Mouse (Mus musculus): Measurements from ENCODE around the gene Vezt. TPM values are rescaled to one million over a fixed set of nuclear protein-coding genes. Genes with fewer than 3 reads are reported as not detected.

Gene Vezt
- polyA plus RNA-seq, 1 experiment from 2014 or later = 8.6 TPM

DNA sequence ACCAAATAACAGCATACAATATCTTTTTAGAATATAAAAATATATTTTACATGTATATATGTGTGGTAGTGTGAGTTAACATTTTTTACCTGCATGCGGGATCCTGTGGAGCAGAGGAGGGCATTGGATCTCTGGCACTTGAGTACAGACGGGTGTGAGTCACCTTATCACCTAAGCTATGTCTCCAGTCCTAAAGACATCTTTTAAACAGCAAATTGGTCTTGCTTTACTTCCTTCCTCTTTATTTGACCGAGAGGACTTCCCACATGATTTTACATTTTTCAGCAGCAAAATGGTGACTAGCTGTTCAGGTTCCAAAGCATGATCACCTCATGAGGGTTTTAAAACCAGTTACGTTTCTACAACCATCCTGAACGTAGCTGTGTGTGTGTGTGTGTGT lies 124.3 kb downstream of the Vezt start:
- H3K36me3 ChIP-seq (replicated peaks; ENCODE audit: insufficient read depth, low read length) = no peaks in the 10 kb centered on the region
- ATAC-seq (no peak), DNase-seq (no peak)
- H3K27ac ChIP-seq (ENCODE audit: low read depth) = no peak overlapping the region
- no peak overlapping the region for H3K9ac ChIP-seq (replicated peaks)
- H3K27me3 ChIP-seq (ENCODE audit: insufficient read depth, low read length) = no peaks in the 10 kb centered on the region
- WGBS (ENCODE audit: insufficient replicate concordance) = 40% methylated on average over 5 of the region's 5 CpGs
- no peak overlapping the region for H3K4me3 ChIP-seq (ENCODE audit: low read depth, low read length)
- peaks cover 18% of the 10 kb centered on the region for H3K4me1 ChIP-seq (ENCODE audit: insufficient read depth)
- no peak overlapping the region for H3K4me2 ChIP-seq (ENCODE audit: low read depth, low read length)
- H3K9me3 ChIP-seq (ENCODE audit: low read length) = no peaks in the 10 kb centered on the region
- TF ChIP-seq CTCF (IDR thresholded peaks at IDR 0.05; ENCODE audit: low read depth) (no peak), EP300 (IDR thresholded peaks at IDR 0.05; ENCODE audit: low read depth) (no peak)

DNA sequence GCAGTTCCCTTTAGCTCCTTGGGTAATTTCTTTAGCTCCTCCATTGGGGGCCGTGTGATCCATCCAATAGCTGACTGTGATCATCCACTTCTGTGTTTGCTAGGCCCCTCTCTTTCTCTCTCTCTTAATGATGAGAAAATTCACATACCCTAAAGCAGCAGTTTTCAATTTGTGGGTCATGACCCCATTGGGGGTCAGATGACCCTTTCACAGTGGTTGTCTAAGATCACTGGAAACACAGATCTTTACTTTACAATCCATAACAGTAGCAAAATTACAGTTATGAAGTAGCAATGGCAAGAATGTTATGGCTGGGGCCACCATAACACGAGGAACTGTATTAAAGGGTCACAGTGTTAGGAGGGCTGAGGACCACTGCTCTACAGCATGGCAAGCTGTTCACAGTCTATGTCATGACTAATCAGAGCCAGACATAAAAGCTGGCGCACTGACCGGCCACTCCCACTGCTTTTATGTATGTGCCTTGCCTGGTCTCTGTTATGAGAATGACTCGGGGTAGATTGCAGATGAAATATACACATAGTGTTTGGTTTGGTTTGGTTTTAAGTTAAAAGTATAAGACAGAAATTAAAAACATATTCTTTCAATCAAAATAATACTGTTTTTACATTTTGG lies 125.7 kb downstream of the Vezt start:
- Histone ChIP-seq H3K27me3 (ENCODE audit: insufficient read depth, low read length) (no peaks in the 10 kb centered on the region), H3K9me3 (ENCODE audit: low read length) (no peaks in the 10 kb centered on the region), H3K4me2 (ENCODE audit: low read depth, low read length) (no peak overlapping the region), H3K27ac (ENCODE audit: low read depth) (no peak overlapping the region), H3K36me3 (replicated peaks; ENCODE audit: insufficient read depth, low read length) (no peaks in the 10 kb centered on the region), H3K9ac (replicated peaks) (no peak overlapping the region), H3K4me1 (ENCODE audit: insufficient read depth) (peaks cover 18% of the 10 kb centered on the region), H3K4me3 (ENCODE audit: low read depth, low read length) (no peak overlapping the region)
- no peak for DNase-seq
- ATAC-seq = no peak
- 72% methylated on average over 5 of the region's 5 CpGs for WGBS (ENCODE audit: insufficient replicate concordance)
- TF ChIP-seq EP300 (IDR thresholded peaks at IDR 0.05; ENCODE audit: low read depth) = no peak
- no peak for TF ChIP-seq CTCF (IDR thresholded peaks at IDR 0.05; ENCODE audit: low read depth)

DNA sequence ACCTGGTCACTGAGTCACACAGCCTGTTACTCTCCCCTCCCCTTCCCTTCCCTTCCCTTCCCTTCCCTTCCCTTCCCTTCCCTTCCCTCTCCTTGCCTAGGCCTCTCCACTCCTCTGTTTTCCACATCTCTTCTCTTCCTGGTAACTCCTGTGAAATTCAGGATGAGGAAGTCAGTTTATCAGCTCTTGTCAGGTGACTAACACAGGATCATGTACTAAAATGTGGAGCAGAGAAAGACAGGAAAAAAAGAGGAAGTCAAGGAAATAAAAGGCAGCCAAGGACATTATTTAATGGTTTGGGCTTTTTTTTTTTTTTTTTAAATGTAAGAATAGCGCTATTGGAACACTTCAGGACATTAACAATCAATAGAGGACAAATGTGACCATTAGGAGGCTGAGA lies 126.6 kb downstream of the Vezt start:
- 38% methylated on average over 1 of the region's 1 CpGs for WGBS (ENCODE audit: insufficient replicate concordance)
- H3K27ac ChIP-seq (ENCODE audit: low read depth) = no peak overlapping the region
- no peak overlapping the region for H3K4me3 ChIP-seq (ENCODE audit: low read depth, low read length)

DNA sequence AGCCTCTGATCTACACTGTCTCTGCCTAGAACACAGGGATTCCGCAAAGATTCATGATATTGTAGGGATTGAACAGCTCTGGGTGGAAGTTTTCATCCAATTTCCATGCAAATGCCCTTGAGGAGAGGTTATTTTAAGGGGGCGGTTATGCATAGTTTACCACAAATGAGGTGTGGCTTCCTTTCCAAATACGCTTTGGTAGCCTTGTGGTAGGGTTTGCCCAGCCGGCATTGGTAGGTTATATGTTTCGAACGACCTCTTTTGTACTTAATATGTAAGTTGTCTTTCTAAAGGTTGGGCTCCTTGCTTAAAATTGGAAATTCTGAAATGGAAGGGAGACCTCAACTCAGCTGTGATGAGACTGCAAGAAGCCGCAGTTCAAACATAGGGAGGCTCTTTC lies 127.1 kb downstream of the Vezt start:
- peaks cover 18% of the 10 kb centered on the region for H3K4me1 ChIP-seq (ENCODE audit: insufficient read depth)
- no peak overlapping the region for H3K4me3 ChIP-seq (ENCODE audit: low read depth, low read length)
- no peaks in the 10 kb centered on the region for H3K36me3 ChIP-seq (replicated peaks; ENCODE audit: insufficient read depth, low read length)
- H3K27me3 ChIP-seq (ENCODE audit: insufficient read depth, low read length) = no peaks in the 10 kb centered on the region
- DNase-seq (no peak), ATAC-seq (no peak)
- no peak overlapping the region for H3K4me2 ChIP-seq (ENCODE audit: low read depth, low read length)
- TF ChIP-seq EP300 (IDR thresholded peaks at IDR 0.05; ENCODE audit: low read depth) = no peak
- TF ChIP-seq CTCF (IDR thresholded peaks at IDR 0.05; ENCODE audit: low read depth) = no peak
- no peaks in the 10 kb centered on the region for H3K9me3 ChIP-seq (ENCODE audit: low read length)
- WGBS (ENCODE audit: insufficient replicate concordance) = 55% methylated on average over 7 of the region's 7 CpGs
- no peak overlapping the region for H3K27ac ChIP-seq (ENCODE audit: low read depth)
- H3K9ac ChIP-seq (replicated peaks) = no peak overlapping the region

More for the DNA sequence above, 126.6 kb downstream of the Vezt start:
- ATAC-seq = no peak
- no peaks in the 10 kb centered on the region for H3K27me3 ChIP-seq (ENCODE audit: insufficient read depth, low read length)
- no peak overlapping the region for H3K9ac ChIP-seq (replicated peaks)
- no peak for DNase-seq
- TF ChIP-seq EP300 (IDR thresholded peaks at IDR 0.05; ENCODE audit: low read depth) (no peak), CTCF (IDR thresholded peaks at IDR 0.05; ENCODE audit: low read depth) (no peak)
- no peak overlapping the region for H3K4me2 ChIP-seq (ENCODE audit: low read depth, low read length)
- no peaks in the 10 kb centered on the region for H3K9me3 ChIP-seq (ENCODE audit: low read length)
- H3K4me1 ChIP-seq (ENCODE audit: insufficient read depth) = peaks cover 18% of the 10 kb centered on the region
- H3K36me3 ChIP-seq (replicated peaks; ENCODE audit: insufficient read depth, low read length) = no peaks in the 10 kb centered on the region

DNA sequence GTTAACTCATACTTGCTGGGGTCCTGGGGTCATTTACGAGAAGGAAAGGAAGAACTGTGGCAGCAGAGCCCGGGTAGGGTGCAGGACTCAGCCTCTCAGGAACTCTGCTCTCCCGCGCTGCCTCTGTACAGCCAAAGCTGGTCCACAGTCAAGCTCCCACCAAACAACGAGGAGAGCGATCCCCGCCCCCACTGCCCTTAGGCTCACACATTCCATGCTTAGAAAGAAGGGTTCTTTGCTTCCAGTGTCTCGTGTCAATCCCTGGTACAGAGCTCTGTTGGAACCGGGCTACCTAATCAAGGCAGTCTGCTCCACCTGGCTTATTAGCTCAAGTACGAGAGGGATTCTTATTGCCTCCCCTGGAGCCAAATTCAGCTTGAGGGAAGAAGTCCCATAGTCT lies 128.2 kb downstream of the Vezt start:
- Histone ChIP-seq H3K4me3 (ENCODE audit: low read depth, low read length) (no peak overlapping the region), H3K27ac (ENCODE audit: low read depth) (no peak overlapping the region), H3K36me3 (replicated peaks; ENCODE audit: insufficient read depth, low read length) (no peaks in the 10 kb centered on the region), H3K9ac (replicated peaks) (no peak overlapping the region), H3K4me2 (ENCODE audit: low read depth, low read length) (no peak overlapping the region), H3K27me3 (ENCODE audit: insufficient read depth, low read length) (no peaks in the 10 kb centered on the region), H3K4me1 (ENCODE audit: insufficient read depth) (peaks cover 9% of the 10 kb centered on the region), H3K9me3 (ENCODE audit: low read length) (no peaks in the 10 kb centered on the region)
- TF ChIP-seq EP300 (IDR thresholded peaks at IDR 0.05; ENCODE audit: low read depth) = no peak
- TF ChIP-seq CTCF (IDR thresholded peaks at IDR 0.05; ENCODE audit: low read depth) = no peak
- WGBS (ENCODE audit: insufficient replicate concordance) = 62% methylated on average over 10 of the region's 10 CpGs
- DNase-seq (no peak), ATAC-seq (no peak)

DNA sequence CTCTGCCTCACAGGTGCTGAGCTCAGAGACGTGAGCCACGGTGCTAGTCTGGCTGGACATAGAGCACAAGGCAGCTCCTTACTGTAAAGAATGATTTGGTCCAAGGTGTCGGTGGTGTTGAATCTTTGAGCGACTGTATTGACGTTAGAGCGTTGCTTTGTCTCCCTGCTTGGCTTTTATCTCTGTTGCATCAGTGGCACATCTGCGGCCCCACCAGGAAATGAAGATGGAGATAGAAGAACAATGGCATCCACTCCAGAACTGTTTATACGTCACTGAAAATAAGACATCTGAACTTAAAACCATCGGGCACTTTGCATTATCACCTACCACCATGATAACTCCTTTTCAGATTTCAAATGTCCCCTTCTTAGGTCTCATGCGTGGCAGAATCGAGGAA lies 135.7 kb downstream of the Vezt start:
- DNase-seq (no peak), ATAC-seq (no peak)
- no peak overlapping the region for H3K9ac ChIP-seq (replicated peaks)
- no peak overlapping the region for H3K4me2 ChIP-seq (ENCODE audit: low read depth, low read length)
- H3K9me3 ChIP-seq (ENCODE audit: low read length) = no peaks in the 10 kb centered on the region
- no peak overlapping the region for H3K27ac ChIP-seq (ENCODE audit: low read depth)
- H3K4me1 ChIP-seq (ENCODE audit: insufficient read depth) = peaks cover 3% of the 10 kb centered on the region; the same call in 1 of the 2 replicates
- no peak for TF ChIP-seq EP300 (IDR thresholded peaks at IDR 0.05; ENCODE audit: low read depth)
- TF ChIP-seq CTCF (IDR thresholded peaks at IDR 0.05; ENCODE audit: low read depth) = no peak
- no peaks in the 10 kb centered on the region for H3K27me3 ChIP-seq (ENCODE audit: insufficient read depth, low read length)
- no peak overlapping the region for H3K4me3 ChIP-seq (ENCODE audit: low read depth, low read length)
- H3K36me3 ChIP-seq (replicated peaks; ENCODE audit: insufficient read depth, low read length) = no peaks in the 10 kb centered on the region
- 66% methylated on average over 11 of the region's 11 CpGs for WGBS (ENCODE audit: insufficient replicate concordance)
